Mouse (Mus musculus) liver, embryonic 12.5 days (tissue): ENCODE data around the gene Cox16. TPM values are rescaled to one million over a fixed set of nuclear protein-coding genes. Genes with fewer than 3 reads are reported as not detected.
"Not testable (repeated sequence)": the region's sequence is repeated elsewhere in the genome, so short reads cannot be mapped to it uniquely, and the experiment has no call there.

Experiments
- ATAC-seq: fragments of 200-750 bp; cut with Nextera tagmentation; 2 replicates; pipeline ENCODE4 v1.8.0; 2017; ENCODE audit warnings: moderate number of reproducible peaks, mild to moderate bottlenecking, moderate library complexity
- H3K27ac ChIP-seq: fragments of 300-500 bp; sonication (generic); 2 replicates; pipeline ENCODE4 v1.5.1; 2016; ENCODE audit warnings: mild to moderate bottlenecking
- H3K27me3 ChIP-seq: fragments of 300-500 bp; sonication (generic); replicated peaks from 2 replicates; pipeline ENCODE4 v1.6.1; 2016; ENCODE audit warnings: mild to moderate bottlenecking, moderate library complexity
- H3K36me3 ChIP-seq: fragments of 300-500 bp; sonication (generic); 2 replicates; pipeline ENCODE4 v1.6.1; 2016; ENCODE audit warnings: mild to moderate bottlenecking, moderate library complexity
- H3K4me1 ChIP-seq: fragments of 300-500 bp; sonication (generic); 2 replicates; pipeline ENCODE4 v1.6.1; 2016
- H3K4me2 ChIP-seq: fragments of 300-500 bp; sonication (generic); 2 replicates; pipeline ENCODE4 v1.6.1; 2016; ENCODE audit warnings: mild to moderate bottlenecking, moderate library complexity
- H3K4me3 ChIP-seq: fragments of 300-500 bp; sonication (generic); 2 replicates; pipeline ENCODE4 v1.5.1; 2016; ENCODE audit warnings: mild to moderate bottlenecking, moderate library complexity
- H3K9ac ChIP-seq: fragments of 300-500 bp; sonication (generic); 2 replicates; pipeline ENCODE4 v1.6.1; 2016; ENCODE audit warnings: mild to moderate bottlenecking, moderate library complexity
- H3K9me3 ChIP-seq: fragments of 300-500 bp; sonication (generic); replicated peaks from 2 replicates; pipeline ENCODE4 v1.6.1; 2016; ENCODE audit warnings: mild to moderate bottlenecking, moderate library complexity
- WGBS: fragments of 180-500 bp; shearing (Covaris S2); methylation state at CpG from one replicate; pipeline ENCODE4 v1.1.7; 2016; ENCODE audit not compliant: insufficient replicate concordance; 5-methylcytosine and 5-hydroxymethylcytosine counted together
- polyA plus RNA-seq: library from polyadenylated mRNA; unstranded; fragments of >200 nt; fragmentation: Nextera tagmentation; extraction: Ambion mirVana; gene quantifications from 2 replicates; pipeline ENCODE4 v1.2.1, GENCODE M21; 2016

The Cox16 gene
- polyA plus RNA-seq, 1 experiment from 2014 or later: 78.4 TPM

DNA sequence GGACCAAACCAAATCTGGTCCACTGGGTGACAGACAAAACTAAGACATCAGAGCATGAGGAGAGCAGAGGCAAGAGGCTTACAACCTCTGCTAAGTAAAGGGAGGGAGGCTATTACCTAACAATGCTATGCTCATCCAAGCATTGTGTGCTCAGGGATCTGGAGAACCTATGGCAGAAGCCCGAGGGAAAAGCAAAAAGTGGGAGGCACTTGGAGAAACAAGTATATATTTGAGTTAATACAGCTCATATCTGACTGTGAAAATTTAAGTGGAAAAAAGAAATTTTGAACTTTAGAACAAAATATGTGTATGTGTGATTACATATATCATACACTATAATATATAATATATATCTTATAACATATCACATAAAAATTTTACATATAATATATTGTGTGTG lies 63.1 kb downstream of the Cox16 start, which contains the start of gene Adam4:
Gene Adam4 (minus strand): TSS at position 101 of the 400 bp plus-strand sequence.
- Histone ChIP-seq H3K27me3 (no peaks in the 10 kb centered on the region), H3K4me3 (no peak within 1 kb of the TSS), H3K4me1 (no peaks in the 10 kb centered on the region), H3K9ac (no peak within 1 kb of the TSS), H3K27ac (no peak within 1 kb of the TSS), H3K4me2 (no peak within 1 kb of the TSS), H3K36me3 (peaks cover 26% of the 10 kb centered on the region; the same call in 1 of the 2 replicates), H3K9me3 (peaks cover 30% of the 10 kb centered on the region)
- no peak for ATAC-seq
- 74% methylated on average over 1 of the region's 1 CpGs for WGBS

DNA sequence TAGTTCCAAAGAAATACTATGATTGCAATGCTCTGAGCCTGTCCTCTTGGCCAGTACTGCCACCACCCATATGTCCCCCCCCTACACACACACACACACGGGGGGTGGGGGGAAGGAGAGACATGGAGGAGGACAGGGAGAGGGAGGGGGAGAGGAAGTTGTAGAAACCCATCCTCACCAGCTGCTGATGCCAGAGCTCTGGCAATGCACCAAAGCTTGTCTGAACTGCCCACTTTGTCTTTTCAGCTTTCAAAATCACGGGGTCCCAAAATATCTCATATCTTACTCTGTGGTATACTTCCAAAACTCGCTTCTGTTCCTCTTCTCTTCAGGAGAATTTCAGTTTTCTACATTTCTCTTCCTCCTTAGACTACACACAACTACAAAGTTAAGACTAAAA lies 71.7 kb downstream of the Cox16 start:
- Histone ChIP-seq H3K27ac (no peak overlapping the region), H3K36me3 (no peaks in the 10 kb centered on the region), H3K4me2 (no peak overlapping the region), H3K4me1 (no peaks in the 10 kb centered on the region), H3K27me3 (no peaks in the 10 kb centered on the region), H3K4me3 (no peak overlapping the region), H3K9ac (no peak overlapping the region), H3K9me3 (no peaks in the 10 kb centered on the region)
- no peak for ATAC-seq
- 69% methylated on average over 3 of the region's 3 CpGs for WGBS

DNA sequence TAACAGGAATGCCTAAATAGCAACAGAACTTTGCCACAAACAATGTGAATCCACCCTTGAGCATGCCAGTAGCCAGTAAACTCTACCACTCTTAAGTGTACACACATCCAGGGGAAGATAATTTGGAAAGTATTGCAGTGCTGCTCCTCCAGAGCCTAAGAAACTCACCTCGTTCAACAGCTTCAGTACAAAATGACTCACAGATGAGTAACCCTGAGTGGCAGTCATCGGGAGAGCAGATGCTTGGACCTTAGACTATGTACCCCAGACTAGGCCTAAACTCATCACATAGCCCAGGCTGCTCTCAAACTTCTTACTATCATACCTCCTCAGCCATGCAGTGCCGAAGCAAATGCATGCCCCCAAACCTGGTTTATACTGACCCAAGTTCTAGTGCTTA lies 76.0 kb downstream of the Cox16 start:
- no peak overlapping the region for H3K4me3 ChIP-seq
- H3K9me3 ChIP-seq: no peaks in the 10 kb centered on the region
- no peaks in the 10 kb centered on the region for H3K36me3 ChIP-seq
- ATAC-seq: no peak
- H3K27me3 ChIP-seq: no peaks in the 10 kb centered on the region
- 74% methylated on average over 3 of the region's 3 CpGs for WGBS
- no peak overlapping the region for H3K27ac ChIP-seq
- H3K4me1 ChIP-seq: no peaks in the 10 kb centered on the region
- no peak overlapping the region for H3K4me2 ChIP-seq
- H3K9ac ChIP-seq: no peak overlapping the region

DNA sequence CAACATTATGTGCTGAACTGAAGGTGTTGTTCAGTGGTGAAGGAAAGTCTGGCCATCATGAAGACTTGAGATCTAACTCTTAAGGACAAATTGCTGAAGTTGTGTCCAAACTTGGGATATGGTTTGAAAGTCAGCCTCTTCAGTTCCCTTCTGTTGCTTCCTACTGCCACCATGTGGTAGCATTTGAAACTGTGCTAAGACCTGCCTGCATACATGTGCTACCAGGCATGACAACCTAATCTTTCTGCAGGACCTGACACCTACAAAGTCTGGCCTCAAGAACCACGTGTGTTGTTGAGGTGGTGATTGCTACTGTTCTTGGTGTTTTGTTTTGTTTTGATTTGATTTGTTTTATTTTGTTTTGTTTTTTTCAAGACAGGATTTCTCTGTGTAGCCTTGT lies 82.7 kb downstream of the Cox16 start:
- WGBS: 21% methylated on average over 1 of the region's 1 CpGs
- H3K4me2 ChIP-seq: no peak overlapping the region
- H3K4me1 ChIP-seq: no peaks in the 10 kb centered on the region
- H3K9ac ChIP-seq: no peak overlapping the region
- H3K9me3 ChIP-seq: no peaks in the 10 kb centered on the region
- no peak for ATAC-seq
- no peak overlapping the region for H3K4me3 ChIP-seq
- H3K27ac ChIP-seq: no peak overlapping the region
- H3K27me3 ChIP-seq: no peaks in the 10 kb centered on the region
- H3K36me3 ChIP-seq: no peaks in the 10 kb centered on the region

DNA sequence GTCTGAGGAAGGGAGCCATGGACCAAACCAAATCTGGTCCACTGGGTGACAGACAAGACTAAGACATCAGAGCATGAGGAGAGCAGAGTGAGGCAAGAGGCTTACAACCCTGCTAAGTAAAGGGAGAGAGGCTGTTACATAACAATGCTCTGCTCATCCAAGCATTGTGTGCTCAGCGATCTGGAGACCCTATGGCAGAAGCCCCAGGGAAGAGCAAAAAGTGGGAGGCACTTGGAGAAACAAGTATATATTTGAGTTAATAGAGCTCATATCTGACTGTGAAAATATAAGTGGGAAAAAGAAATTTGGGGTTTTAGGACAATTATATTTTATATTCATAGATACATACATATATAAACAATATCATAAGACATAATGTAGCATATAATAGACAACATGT lies 105.6 kb downstream of the Cox16 start, which contains the start of gene Gm4787:
Gene Gm4787 (minus strand): TSS at position 101 of the 400 bp plus-strand sequence.
- WGBS: 71% methylated on average over 1 of the region's 1 CpGs
- H3K36me3 ChIP-seq, ATAC-seq: not testable (repeated sequence)

DNA sequence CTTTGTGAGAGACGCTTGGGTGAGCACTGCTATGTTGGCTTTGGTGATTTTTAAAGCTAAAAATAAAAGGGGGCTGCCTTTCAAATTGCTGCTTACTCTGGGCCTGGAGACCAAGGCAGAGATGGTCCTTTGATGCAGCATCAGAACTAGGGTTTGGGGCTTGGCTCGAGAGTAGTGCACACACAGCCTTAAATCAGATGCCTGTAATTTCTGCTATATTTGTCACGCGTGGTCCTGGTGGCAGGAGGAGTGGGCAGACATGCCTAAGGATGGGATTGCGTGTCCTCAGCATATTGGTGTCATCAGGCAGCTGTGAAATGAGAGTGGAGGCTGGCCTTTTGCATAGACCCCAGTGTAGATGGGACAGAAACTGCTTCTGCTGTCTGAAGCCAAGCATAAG lies 151.1 kb downstream of the Cox16 start:
- no peak for ATAC-seq
- no peaks in the 10 kb centered on the region for H3K4me1 ChIP-seq
- no peaks in the 10 kb centered on the region for H3K36me3 ChIP-seq
- H3K9ac ChIP-seq: no peak overlapping the region
- 53% methylated on average over 5 of the region's 5 CpGs for WGBS
- no peaks in the 10 kb centered on the region for H3K9me3 ChIP-seq
- no peak overlapping the region for H3K4me2 ChIP-seq
- no peak overlapping the region for H3K27ac ChIP-seq
- H3K4me3 ChIP-seq: no peak overlapping the region
- H3K27me3 ChIP-seq: peaks cover 66% of the 10 kb centered on the region

More for the DNA sequence above, 105.6 kb downstream of the Cox16 start, which contains the start of gene Gm4787:
- H3K4me1 ChIP-seq, H3K9me3 ChIP-seq, H3K27ac ChIP-seq, H3K27me3 ChIP-seq, H3K9ac ChIP-seq, H3K4me2 ChIP-seq, H3K4me3 ChIP-seq: not testable (repeated sequence)

DNA sequence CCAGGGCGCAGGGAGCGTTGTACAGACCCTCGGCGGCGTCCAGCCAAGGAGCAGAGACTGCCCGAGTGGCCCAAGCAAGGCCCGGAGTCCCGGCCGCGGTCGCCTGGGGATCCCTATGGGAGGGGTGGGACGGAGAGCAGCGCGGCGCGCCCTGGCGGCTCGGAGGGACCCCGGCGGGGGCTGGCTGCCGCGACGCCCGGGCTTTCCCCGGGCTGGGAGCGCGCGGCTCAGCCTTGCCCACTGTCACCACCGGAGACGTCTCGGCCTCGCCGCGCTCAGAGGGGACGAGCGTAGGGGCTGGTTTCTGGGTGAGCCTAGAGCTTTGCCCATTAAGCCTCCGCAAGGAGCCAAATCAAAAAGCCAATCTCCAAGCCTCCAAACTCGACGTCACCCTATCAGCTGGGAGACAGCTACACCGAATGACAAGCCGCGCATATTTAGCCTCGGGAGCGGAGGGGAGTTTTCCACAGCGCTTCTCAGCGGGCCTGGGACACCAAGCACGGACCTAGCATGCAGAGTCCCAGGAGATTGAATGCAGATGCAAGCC lies 152.0 kb downstream of the Cox16 start, which contains the start of gene Slc8a3:
Gene Slc8a3 (minus strand): TSS at position 306 of the 547 bp plus-strand sequence.
- no peak within 1 kb of the TSS for H3K27ac ChIP-seq
- no peaks in the 10 kb centered on the region for H3K9me3 ChIP-seq
- H3K36me3 ChIP-seq: no peaks in the 10 kb centered on the region
- no peak for ATAC-seq
- WGBS: 2% methylated on average over 41 of the region's 47 CpGs
- H3K4me1 ChIP-seq: no peaks in the 10 kb centered on the region
- peaks cover 66% of the 10 kb centered on the region for H3K27me3 ChIP-seq
- peak within 1 kb of the TSS; percentile 44 for H3K4me3 ChIP-seq
- H3K9ac ChIP-seq: no peak within 1 kb of the TSS
- H3K4me2 ChIP-seq: peak within 1 kb of the TSS; percentile 62

DNA sequence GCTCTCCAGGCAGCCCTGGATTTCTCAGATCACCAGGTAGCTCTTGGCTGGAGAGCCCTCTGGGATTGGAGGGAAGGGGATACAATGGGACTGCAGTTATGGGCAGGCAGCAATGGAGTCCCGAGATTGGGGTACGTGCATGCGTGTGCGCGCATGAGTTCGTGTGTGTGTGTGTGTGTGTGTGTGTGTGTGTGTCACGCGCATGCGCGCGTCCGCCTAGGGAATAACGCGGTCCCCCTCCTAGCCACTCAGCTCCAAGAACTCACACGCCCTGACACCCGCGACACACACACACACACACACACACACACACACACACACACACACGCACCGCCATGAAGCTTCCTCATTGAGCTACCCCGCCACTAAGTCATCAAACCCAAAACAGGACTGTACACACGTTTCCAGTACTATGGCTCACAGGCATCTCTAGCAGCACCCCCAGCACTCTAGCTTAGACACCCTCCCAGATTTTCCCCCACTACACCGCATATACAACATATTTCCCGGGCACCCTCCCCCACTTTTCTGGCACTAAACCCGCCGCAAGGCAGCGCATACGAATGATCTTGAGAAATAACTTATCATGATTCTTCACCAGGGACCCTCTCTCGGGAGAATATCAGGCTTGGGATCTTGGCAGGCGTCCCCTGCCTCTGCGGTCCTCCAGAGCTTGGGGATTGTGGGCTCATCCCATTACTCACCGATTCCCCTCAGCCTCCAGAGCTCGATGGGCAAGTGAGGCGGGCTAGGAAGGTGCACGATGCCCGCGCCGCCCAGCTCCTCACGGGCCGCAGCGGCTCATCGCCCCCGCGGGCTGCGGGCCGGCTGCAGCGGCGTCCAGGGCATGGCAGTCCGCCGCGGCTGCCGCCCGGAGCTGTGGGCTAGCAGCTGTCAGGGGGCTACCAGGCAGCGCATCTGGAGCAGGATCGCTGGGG lies 152.7 kb downstream of the Cox16 start:
- Histone ChIP-seq H3K4me3 (peak overlapping the region; percentile 44), H3K36me3 (no peaks in the 10 kb centered on the region), H3K27me3 (peaks cover 66% of the 10 kb centered on the region), H3K9me3 (no peaks in the 10 kb centered on the region), H3K9ac (no peak overlapping the region), H3K4me1 (no peaks in the 10 kb centered on the region), H3K4me2 (peak overlapping the region; percentile 62), H3K27ac (no peak overlapping the region)
- no peak for ATAC-seq
- WGBS: 4% methylated on average over 43 of the region's 54 CpGs

DNA sequence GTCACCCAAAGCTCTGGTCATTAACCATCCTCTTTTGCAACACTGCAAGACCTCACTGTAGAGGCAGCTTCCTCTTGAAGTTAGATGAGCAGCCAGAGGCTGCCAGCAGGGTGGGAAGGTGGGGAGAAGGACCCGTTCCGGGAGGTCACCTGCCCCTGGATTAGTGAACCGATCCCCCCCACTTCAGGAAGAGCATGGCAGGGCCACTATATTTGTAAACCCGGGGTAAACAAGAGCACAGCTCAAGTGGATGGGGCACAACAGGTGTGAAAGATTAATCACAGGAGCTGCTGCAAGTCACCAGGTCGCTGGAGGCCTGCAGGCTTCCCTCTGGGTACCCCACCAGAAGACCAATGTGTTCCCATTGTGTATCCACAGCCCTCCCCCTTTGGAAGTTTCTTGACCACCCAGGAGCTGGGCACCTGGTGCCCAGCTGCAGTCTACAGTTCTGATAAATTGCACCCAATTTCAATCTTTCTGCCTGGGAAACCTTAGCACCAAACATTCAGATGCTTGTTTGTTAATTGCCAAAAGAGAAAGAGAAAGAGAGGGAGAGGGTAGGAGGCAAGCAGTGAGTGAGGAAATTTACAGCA lies 153.8 kb downstream of the Cox16 start:
- no peak overlapping the region for H3K4me2 ChIP-seq
- ATAC-seq: no peak
- 29% methylated on average over 5 of the region's 5 CpGs for WGBS

DNA sequence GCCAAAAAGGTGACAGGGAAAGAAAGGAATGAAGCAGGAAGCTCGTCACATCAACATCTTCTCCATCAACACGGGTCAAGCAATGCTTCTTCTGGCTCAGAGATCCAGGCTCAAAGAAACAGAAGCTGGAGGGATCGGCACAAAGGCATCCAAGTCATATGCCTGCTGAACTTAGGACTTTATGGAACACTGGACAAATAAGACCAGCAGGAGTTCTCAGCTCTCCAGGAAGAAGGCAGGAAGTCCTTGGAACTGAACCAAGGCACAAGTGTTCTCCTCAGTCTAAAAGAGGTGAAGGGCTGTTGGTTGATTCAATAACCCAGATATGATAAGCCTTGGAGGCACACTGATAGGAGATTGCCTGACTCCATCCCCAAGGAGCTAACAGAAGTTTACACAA lies 159.9 kb downstream of the Cox16 start:
- Histone ChIP-seq H3K4me3 (no peak overlapping the region), H3K4me1 (no peaks in the 10 kb centered on the region), H3K36me3 (no peaks in the 10 kb centered on the region), H3K27ac (no peak overlapping the region), H3K9me3 (no peaks in the 10 kb centered on the region), H3K9ac (no peak overlapping the region), H3K27me3 (peaks cover 9% of the 10 kb centered on the region), H3K4me2 (no peak overlapping the region)
- ATAC-seq: no peak
- 69% methylated on average over 3 of the region's 3 CpGs for WGBS

More for the DNA sequence above, 153.8 kb downstream of the Cox16 start:
- H3K27ac ChIP-seq: no peak overlapping the region
- no peaks in the 10 kb centered on the region for H3K9me3 ChIP-seq
- H3K9ac ChIP-seq: no peak overlapping the region
- no peaks in the 10 kb centered on the region for H3K36me3 ChIP-seq
- H3K4me1 ChIP-seq: no peaks in the 10 kb centered on the region
- no peak overlapping the region for H3K4me3 ChIP-seq
- H3K27me3 ChIP-seq: peaks cover 62% of the 10 kb centered on the region

DNA sequence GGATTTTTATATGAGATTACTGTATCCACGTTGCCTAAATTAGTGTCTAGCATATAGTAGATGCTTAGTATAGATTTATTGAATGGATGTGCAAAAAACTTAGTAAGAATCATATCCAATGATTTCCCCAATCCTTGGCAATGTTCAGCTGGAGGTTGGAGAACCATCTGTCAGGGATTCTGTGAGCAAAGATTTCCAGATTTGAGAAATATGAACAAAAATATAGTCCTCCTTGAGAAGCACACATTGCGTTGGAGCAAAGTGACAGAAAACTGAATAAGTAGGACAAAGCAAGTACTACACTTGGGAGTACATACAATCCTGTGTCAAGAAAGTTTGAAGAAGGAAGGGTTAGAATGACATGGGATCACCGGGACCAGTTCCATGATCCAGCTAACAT lies 160.8 kb downstream of the Cox16 start:
- no peak overlapping the region for H3K27ac ChIP-seq
- 0 out of 2 replicates have a peak, but pooled peaks cover under 1% of the 10 kb centered on the region for H3K27me3 ChIP-seq
- no peak for ATAC-seq
- no peaks in the 10 kb centered on the region for H3K4me1 ChIP-seq
- H3K36me3 ChIP-seq: no peaks in the 10 kb centered on the region
- WGBS: 76% methylated on average over 3 of the region's 3 CpGs
- H3K9me3 ChIP-seq: no peaks in the 10 kb centered on the region
- H3K9ac ChIP-seq: no peak overlapping the region
- no peak overlapping the region for H3K4me2 ChIP-seq
- H3K4me3 ChIP-seq: no peak overlapping the region

DNA sequence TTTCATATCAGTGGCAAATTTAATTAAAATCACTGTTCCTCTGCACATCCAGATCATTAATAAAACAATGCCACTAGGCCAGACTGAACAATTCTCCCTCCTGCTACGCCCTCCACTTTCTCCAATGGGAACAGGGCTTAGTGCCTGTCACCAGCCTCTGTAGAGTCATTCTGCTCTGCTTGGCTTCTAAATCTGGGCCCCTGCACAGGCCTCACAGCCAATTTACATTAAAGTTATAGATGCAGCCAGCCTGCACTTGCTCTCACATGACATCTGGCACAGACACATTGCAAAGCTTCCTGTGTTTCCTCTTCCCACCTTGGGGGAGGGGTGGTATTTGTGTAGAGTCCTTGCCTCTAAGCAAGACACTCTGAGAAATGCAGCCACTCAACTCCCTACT lies 163.9 kb downstream of the Cox16 start:
- no peaks in the 10 kb centered on the region for H3K9me3 ChIP-seq
- no peaks in the 10 kb centered on the region for H3K27me3 ChIP-seq
- H3K27ac ChIP-seq: no peak overlapping the region
- 88% methylated on average over 1 of the region's 1 CpGs for WGBS
- no peak for ATAC-seq
- no peak overlapping the region for H3K4me2 ChIP-seq
- no peaks in the 10 kb centered on the region for H3K36me3 ChIP-seq
- no peak overlapping the region for H3K4me3 ChIP-seq
- no peaks in the 10 kb centered on the region for H3K4me1 ChIP-seq
- H3K9ac ChIP-seq: no peak overlapping the region
